Mouse (Mus musculus): ENCODE results near the gene Plod3.
A peak's percentile ranks its signal among the peaks of the same experiment; 100 is the strongest.
"Not testable (repeated sequence)": the region's sequence is repeated elsewhere in the genome, so short reads cannot be mapped to it uniquely, and the experiment has no call there.

Plod3 gene

DNA sequence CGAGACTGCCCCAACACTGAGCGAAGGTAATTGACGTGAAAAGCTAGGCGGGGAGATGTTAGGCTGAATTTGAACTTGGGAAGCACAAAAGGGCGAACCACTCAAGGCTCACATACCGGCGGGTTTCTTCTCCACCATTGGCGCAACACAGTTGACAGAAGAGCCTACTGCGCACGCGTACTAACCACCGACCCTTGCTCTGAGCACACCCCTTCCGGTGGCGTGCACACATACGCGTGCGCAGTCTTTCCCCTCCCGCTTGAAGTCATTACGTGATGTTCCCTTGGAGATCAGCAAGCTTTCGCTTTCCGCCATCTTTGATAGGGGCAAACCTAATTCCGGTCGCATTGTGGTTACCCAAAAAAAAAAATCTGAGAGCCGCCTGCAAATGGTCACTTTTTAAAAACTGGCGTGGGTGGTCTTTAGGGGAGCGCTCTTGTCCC, at the start of gene Plod3:
Gene Plod3, plus strand, starts transcription at position 325 of the 443 bp plus-strand sequence.
- peak; percentile 85 to 92 for DNase-seq (ENCODE audit: low spot score in 2 of 2)

GRCm38 (mm10) chr5:136937621-136938020, 49.2 kb upstream of the Plod3 start:
- no peak for DNase-seq (ENCODE audit: low spot score in 2 of 2)

- no peak for DNase-seq (ENCODE audit: low spot score in 2 of 2)
Measured at GRCm38 (mm10) chr5:136939284-136939683, 47.5 kb upstream of the Plod3 start.

DNA sequence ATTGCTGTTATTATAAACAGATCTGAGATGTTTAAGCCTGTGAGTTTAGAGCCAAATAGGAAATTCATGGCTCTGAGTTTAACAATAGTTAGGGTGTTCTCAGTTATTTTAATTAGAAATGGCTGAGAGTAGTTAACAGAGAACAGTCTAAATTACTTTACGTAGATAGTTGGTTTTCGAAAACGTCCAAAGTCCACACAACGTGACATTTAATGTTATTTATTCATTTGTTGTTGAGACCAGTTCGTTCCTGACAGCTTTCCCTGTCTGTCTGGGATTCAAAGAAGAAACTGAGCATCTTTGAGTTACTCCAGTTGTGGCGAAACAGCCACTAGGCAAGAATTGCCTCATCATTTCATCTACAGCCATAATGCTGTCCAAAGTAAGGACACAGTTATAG, 46.8 kb upstream of the Plod3 start:
- not testable (repeated sequence) for DNase-seq (ENCODE audit: low spot score in 2 of 2)

GRCm38 (mm10) chr5:136940845-136941560, 45.8 kb upstream of the Plod3 start:
- DNase-seq (ENCODE audit: low spot score in 2 of 2): no peak

GRCm38 (mm10) chr5:136942781-136943180, 44.0 kb upstream of the Plod3 start:
- DNase-seq (ENCODE audit: low spot score in 2 of 2): no peak

GRCm38 (mm10) chr5:136943382-136943781, 43.4 kb upstream of the Plod3 start:
- no peak for DNase-seq (ENCODE audit: low spot score in 2 of 2)

DNA sequence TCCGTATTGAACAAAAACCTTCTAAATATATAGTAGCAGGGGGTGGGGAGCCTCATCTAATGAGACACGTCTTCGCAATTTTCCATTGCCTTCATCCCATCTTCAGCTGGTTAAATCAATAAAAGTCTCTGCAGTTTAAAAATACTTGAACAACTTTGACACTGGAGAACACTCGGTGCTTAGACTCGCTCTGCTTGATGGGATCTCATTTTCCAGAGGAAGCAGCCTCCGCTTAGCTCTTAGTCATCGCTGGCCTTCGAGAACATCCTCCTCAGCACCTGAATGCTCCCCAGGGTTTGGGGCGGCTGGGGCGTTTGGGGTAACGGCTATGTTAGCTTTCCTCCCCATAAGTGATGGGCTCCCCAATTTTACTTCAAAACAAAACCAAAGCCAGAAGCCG, 41.7 kb upstream of the Plod3 start:
- no peak for DNase-seq (ENCODE audit: low spot score in 2 of 2)

- no peak for DNase-seq (ENCODE audit: low spot score in 2 of 2)
Measured at GRCm38 (mm10) chr5:136947874-136948273, 38.9 kb upstream of the Plod3 start.

DNA sequence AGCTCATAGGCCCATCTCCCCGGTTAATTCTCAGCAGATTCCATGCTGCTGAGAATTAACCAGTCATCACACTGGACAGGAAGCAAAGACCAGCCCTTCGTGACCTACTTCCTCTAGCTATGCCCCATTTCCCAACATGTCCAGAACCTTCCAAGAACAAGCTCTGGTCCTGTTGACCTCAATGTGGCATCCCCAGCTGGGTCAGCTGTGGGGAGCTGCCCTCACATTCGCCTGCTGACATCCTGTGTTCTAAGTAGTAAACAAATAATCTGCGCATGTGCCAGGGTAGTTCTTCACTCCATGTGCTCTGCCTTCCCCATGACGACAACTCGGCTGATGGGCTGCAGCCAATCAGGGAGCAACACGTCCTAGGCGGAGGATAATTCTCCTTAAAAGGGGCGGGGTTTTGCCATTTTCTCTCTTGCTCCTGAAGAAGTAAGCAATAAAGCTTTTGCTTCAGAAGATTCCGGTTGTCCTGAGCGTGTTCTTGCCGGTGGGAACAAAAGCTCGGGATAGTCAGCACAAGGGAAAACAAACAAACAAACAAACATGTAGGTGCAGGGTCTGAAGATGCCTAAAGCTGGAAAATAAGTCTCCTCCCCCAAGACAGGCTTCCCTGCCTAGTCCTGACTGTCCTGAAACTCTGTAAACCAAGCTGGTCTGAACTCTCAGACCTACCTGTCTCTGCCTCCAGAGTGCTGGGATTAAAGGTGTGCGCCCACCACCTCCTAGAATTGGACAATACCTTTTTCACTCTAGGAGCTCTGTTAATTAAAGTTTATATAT, 37.1 kb upstream of the Plod3 start:
- not testable (repeated sequence) for DNase-seq (ENCODE audit: low spot score in 2 of 2)

- DNase-seq (ENCODE audit: low spot score in 2 of 2): no peak
Measured at GRCm38 (mm10) chr5:136950521-136950920, 36.3 kb upstream of the Plod3 start.

GRCm38 (mm10) chr5:136952153-136952552, 34.7 kb upstream of the Plod3 start:
- no peak for DNase-seq (ENCODE audit: low spot score in 2 of 2)

DNA sequence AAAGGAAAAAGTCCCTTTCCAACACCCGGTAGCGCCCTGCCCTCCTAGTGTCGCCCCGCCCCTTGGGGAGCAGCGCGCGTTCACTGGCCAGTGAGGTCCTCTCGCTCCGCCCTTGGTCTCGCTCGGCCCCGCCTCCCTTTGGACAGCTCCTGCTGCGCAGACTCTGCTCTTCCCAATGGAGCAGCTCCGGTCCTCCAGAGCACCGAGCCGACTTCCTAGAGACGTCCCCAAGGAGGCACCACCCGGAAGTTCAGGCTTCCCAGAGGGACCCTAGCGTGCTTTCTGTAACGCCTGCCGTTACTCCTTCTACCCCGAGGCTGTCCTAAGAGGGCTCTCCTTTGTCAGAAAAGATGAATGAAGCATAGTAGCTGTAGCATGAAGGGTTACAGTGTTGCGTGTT, 33.8 kb upstream of the Plod3 start, which contains the start of gene Fis1:
Gene Fis1, plus strand, starts transcription at position 261 of the 400 bp plus-strand sequence.
- DNase-seq (ENCODE audit: low spot score in 2 of 2): peak; percentile 83 to 92

GRCm38 (mm10) chr5:136953440-136953951, 33.3 kb upstream of the Plod3 start:
- DNase-seq (ENCODE audit: low spot score in 2 of 2): no peak

DNA sequence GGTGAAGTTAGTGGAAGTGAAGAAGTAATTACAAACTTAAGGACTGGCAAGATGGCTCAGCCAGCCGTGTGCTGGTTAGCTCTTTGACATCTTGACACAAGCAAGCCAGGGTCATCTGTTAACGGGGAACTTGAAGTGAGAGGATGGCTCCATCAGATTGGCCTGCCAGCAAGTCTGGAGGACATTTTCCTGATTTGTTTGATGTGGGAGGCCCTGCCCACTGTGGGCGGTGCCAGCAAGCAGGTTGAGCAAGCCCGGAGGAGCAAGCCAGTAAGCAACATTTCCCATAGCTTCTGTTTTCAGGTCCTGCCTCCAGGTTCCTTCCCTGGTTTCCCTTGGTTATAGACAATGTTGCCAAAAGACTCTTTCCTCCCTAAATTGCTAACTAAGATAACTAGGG, 31.2 kb upstream of the Plod3 start:
- DNase-seq (ENCODE audit: low spot score in 2 of 2): no peak

GRCm38 (mm10) chr5:136957250-136957649, 29.6 kb upstream of the Plod3 start:
- no peak for DNase-seq (ENCODE audit: low spot score in 2 of 2)

- DNase-seq (ENCODE audit: low spot score in 2 of 2): no peak
Measured at GRCm38 (mm10) chr5:136958991-136959605, 27.7 kb upstream of the Plod3 start.

GRCm38 (mm10) chr5:136960053-136960452, 26.8 kb upstream of the Plod3 start:
- no peak for DNase-seq (ENCODE audit: low spot score in 2 of 2)

- DNase-seq (ENCODE audit: low spot score in 2 of 2): peak in 1 of 2 experiments; percentile 45
Measured at GRCm38 (mm10) chr5:136961334-136961982, 25.4 kb upstream of the Plod3 start.

DNA sequence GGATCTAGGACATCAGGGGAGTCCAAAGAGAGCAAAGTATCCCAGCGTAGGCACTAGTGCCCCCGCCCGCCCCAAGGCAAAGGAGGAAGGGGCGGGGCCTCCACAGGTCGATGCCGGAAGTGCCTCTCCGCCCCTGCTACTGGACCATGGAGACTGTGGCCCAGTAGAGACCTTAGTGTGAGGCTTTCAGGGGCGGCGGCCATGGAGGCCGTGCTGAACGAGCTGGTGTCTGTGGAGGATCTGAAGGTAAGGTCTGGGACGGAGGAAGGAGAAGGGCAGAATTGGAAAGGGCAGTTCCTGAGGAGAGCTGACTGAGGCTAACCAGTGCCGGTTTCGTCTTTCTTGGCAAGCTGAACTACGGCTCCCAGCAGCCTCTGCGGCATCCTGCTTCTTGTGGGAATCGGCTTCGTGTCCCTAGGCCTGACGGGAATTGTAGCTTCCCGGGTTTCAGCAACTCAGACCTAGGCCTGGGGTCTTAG, 24.8 kb upstream of the Plod3 start:
- peak; percentile 56 to 81 for DNase-seq (ENCODE audit: low spot score in 2 of 2)

DNA sequence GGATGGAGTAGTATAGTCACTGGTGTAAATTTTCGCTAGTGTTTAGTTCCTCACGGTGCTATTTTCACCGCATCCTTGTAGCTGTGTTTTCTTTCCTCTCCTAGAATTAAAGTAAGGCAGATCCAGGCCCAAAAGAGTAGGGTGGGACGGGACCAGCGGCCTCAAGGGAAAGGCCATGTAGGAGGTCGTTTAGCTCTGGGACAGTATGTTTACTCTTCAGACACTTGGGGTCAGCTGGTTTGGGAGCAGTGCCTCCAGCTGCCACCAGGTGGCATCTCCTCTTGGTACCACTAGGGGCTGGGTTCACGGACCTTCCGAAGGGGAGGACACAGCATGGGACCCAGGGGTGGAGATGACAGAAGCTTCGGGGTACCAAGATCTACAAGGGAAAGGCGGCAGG, 24.3 kb upstream of the Plod3 start:
- peak; percentile 52 to 84 for DNase-seq (ENCODE audit: low spot score in 2 of 2)

All from cerebellum, postnatal 4 days (tissue).